Mouse (Mus musculus): ENCODE measurements around the gene Cul5. TPM values are rescaled to one million over a fixed set of nuclear protein-coding genes. Genes with fewer than 3 reads are reported as not detected.

Cul5 gene
- 44.6 and 46.1 TPM in 2 replicates for polyA plus RNA-seq (2014; fragmentation: Nextera tagmentation; extraction: Ambion mirVana)

DNA sequence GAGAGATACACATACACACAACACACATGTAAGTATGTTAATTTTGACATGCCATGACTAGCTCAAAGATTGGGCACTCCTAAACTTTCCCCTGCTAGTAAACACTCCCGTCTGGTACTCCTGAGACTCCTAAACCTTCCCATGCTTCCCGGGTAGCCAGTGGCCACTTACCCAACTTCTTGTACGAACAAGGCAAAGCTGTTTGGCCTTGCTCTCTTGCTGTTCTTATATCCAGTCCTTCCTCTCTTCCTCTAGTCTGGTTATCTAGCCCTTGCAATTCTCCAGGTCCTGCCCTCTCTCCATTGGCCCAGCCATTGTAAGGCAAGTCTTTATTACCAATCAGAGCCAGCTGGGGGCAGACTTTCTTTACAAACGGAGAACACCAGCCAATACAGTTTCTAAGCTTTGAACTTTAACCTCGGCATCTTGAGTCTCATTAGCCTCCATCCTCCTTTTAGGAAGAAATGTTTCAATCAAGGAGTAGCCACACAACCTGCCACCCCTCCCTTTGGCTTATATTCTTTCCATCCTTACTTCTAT is at the start of gene Cul5:
Cul5 (minus strand) TSS at position 335 of the 540 bp plus-strand sequence.
- Histone ChIP-seq H3K9ac (replicated peaks; ENCODE audit: low read length) (no peak within 1 kb of the TSS), H3K4me3 (ENCODE audit: low read depth, low read length) (no peak within 1 kb of the TSS), H3K27ac (replicated peaks; ENCODE audit: low read depth, low read length) (no peak within 1 kb of the TSS), H3K36me3 (replicated peaks; ENCODE audit: control insufficient read depth, insufficient read depth, low read depth, low read length) (no peaks in the 10 kb centered on the region), H3K9me3 (replicated peaks; ENCODE audit: control insufficient read depth, low read length) (no peaks in the 10 kb centered on the region), H3K27me3 (ENCODE audit: control insufficient read depth, insufficient read depth, low read length) (no peaks in the 10 kb centered on the region), H3K4me1 (ENCODE audit: control insufficient read depth, insufficient read depth, low read length) (no peaks in the 10 kb centered on the region), H3K4me2 (ENCODE audit: low read depth, low read length) (no peak within 1 kb of the TSS)
- DNase-seq (ENCODE audit: low spot score), result peak; percentile 43
- 45% methylated on average over 5 of the region's 5 CpGs for WGBS
- no peak for ATAC-seq (replicated peaks; ENCODE audit: insufficient number of reproducible peaks, low FRiP score, low TSS enrichment, low read depth)

DNA sequence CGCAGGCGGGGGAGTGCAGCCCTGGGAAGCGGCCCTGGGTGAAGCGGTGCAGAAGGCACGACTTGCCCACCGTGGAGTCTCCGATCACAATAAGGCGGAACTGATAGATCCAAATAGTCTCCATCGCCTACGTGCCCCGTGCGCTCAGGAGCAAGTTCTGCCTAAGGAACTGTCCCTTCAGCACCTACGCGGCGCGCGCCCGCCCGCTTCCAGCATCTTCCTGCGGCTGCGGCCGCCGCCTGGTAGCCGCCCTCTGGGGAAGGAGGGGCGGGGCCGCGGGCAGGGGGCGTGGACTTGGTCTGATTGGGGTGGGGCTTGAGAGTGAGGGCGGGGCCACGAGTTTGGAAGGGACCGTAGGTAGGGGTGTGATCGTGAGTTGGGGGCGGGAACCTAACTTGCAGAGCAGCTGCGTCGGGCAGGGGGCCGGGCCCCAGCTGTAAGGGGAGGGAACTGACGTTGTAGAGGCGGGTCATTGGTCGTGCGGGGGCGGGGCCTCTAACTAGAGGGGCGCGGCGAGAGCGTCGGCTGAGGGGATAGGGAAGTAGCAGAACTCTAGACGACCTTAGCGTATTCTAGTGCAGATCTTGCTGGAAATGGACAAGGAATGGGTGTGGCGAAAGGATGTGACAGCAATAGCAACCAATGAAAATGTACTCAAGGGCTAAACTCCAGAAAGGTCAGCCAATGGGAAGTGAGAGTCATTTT is 36.3 kb upstream of the Cul5 start, which contains the start of gene Rab39:
Rab39 (minus strand) TSS at position 241 of the 705 bp plus-strand sequence.
- peak; percentile 96 for ATAC-seq (replicated peaks; ENCODE audit: insufficient number of reproducible peaks, low FRiP score, low TSS enrichment, low read depth)
- WGBS, result under 1% methylated on average over 48 of the region's 49 CpGs
- peak within 1 kb of the TSS; percentile 47 for H3K9ac ChIP-seq (replicated peaks; ENCODE audit: low read length)

DNA sequence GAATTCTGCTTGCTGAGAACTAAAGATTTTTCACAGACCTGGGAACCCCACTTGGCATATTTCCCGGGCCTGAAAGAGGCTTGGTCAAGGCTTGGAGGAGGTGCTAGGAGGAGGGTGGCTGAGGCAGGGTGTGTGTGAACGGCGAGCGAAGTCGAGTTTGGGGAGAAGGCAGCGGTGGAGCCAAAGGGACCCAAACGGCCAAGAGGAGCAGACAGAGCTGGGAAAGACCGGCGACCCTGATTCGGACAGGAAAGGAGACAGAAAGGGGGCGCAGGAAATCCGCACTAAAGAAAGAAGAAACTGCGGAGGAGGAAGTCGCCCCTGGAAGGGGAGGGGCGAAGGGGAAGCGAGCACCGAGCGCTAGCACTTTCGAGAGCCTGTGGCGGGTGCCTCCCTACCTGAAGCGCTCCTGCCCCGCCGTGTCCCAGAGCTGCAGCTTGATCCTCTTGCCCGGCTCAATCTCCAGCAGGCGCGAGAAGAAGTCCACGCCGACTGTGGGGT is 35.7 kb upstream of the Cul5 start:
- H3K4me3 ChIP-seq (ENCODE audit: low read depth, low read length), result peak overlapping the region; percentile 52
- ATAC-seq (replicated peaks; ENCODE audit: insufficient number of reproducible peaks, low FRiP score, low TSS enrichment, low read depth) (no peak), DNase-seq (ENCODE audit: low spot score) (peak; percentile 11)
- H3K9me3 ChIP-seq (replicated peaks; ENCODE audit: control insufficient read depth, low read length), result no peaks in the 10 kb centered on the region
- H3K9ac ChIP-seq (replicated peaks; ENCODE audit: low read length), result peak overlapping the region; percentile 47
- H3K36me3 ChIP-seq (replicated peaks; ENCODE audit: control insufficient read depth, insufficient read depth, low read depth, low read length), result no peaks in the 10 kb centered on the region
- no peak overlapping the region for H3K27ac ChIP-seq (replicated peaks; ENCODE audit: low read depth, low read length)
- WGBS, result 1% methylated on average over 28 of the region's 28 CpGs
- H3K4me1 ChIP-seq (ENCODE audit: control insufficient read depth, insufficient read depth, low read length), result no peaks in the 10 kb centered on the region; the same call in 1 of the 2 replicates
- H3K4me2 ChIP-seq (ENCODE audit: low read depth, low read length), result peak overlapping the region; percentile 89
- no peaks in the 10 kb centered on the region for H3K27me3 ChIP-seq (ENCODE audit: control insufficient read depth, insufficient read depth, low read length)

More for the DNA sequence above, 36.3 kb upstream of the Cul5 start, which contains the start of gene Rab39:
- Histone ChIP-seq H3K4me3 (ENCODE audit: low read depth, low read length) (peak within 1 kb of the TSS; percentile 52), H3K36me3 (replicated peaks; ENCODE audit: control insufficient read depth, insufficient read depth, low read depth, low read length) (no peaks in the 10 kb centered on the region), H3K27me3 (ENCODE audit: control insufficient read depth, insufficient read depth, low read length) (no peaks in the 10 kb centered on the region), H3K4me2 (ENCODE audit: low read depth, low read length) (peak within 1 kb of the TSS; percentile 89), H3K4me1 (ENCODE audit: control insufficient read depth, insufficient read depth, low read length) (no peaks in the 10 kb centered on the region; the same call in 1 of the 2 replicates), H3K9me3 (replicated peaks; ENCODE audit: control insufficient read depth, low read length) (no peaks in the 10 kb centered on the region), H3K27ac (replicated peaks; ENCODE audit: low read depth, low read length) (no peak within 1 kb of the TSS)
- DNase-seq (ENCODE audit: low spot score), result peak; percentile 94

DNA sequence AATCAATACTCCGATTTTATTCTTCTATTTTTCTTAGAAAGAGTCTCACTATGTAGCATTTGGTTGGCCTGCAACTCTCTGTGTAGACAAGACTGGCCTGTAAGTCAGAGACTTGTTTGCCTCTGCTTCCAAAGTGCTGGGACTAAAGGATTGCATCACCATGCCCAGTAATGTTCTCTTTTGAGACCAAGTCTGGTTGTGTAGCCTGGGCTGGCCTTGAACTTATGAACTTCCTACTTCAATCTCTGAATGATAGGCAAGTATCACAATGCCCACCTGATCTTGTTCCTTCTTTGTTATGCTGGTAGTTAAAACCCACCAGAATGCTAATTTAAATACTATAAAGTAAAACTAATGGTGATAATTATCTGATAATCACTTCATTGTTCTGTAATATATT is 33.2 kb upstream of the Cul5 start:
- ATAC-seq (replicated peaks; ENCODE audit: insufficient number of reproducible peaks, low FRiP score, low TSS enrichment, low read depth) (no peak), DNase-seq (ENCODE audit: low spot score) (no peak)
- H3K4me1 ChIP-seq (ENCODE audit: control insufficient read depth, insufficient read depth, low read length), result no peaks in the 10 kb centered on the region; the same call in 1 of the 2 replicates
- H3K27ac ChIP-seq (replicated peaks; ENCODE audit: low read depth, low read length), result no peak overlapping the region
- H3K36me3 ChIP-seq (replicated peaks; ENCODE audit: control insufficient read depth, insufficient read depth, low read depth, low read length), result no peaks in the 10 kb centered on the region
- no peak overlapping the region for H3K4me2 ChIP-seq (ENCODE audit: low read depth, low read length)
- H3K9me3 ChIP-seq (replicated peaks; ENCODE audit: control insufficient read depth, low read length), result no peaks in the 10 kb centered on the region
- H3K27me3 ChIP-seq (ENCODE audit: control insufficient read depth, insufficient read depth, low read length), result no peaks in the 10 kb centered on the region
- no peak overlapping the region for H3K4me3 ChIP-seq (ENCODE audit: low read depth, low read length)
- no peak overlapping the region for H3K9ac ChIP-seq (replicated peaks; ENCODE audit: low read length)
- WGBS, result 79% methylated on average over 1 of the region's 1 CpGs

DNA sequence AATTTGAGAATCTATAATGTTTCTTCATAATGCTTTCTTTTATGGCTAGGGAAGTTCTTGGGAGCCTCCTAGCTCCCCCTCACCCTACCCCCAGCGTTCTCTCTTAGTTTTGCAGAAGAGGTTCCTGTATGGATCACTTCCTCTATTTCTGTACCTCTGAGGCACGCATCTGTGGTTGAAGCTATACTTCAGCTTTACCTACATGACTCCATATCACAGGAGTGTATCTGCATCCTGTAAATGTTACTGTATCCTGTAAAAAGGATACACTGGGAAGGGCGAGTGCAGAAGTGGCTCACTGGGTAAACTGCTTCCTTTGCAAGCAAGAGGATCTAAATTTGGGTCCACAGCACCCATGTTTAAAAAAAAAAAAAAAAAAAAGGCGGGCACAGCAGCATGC is 30.7 kb upstream of the Cul5 start:
- ATAC-seq (replicated peaks; ENCODE audit: insufficient number of reproducible peaks, low FRiP score, low TSS enrichment, low read depth), result no peak
- WGBS, result 75% methylated on average over 4 of the region's 4 CpGs

DNA sequence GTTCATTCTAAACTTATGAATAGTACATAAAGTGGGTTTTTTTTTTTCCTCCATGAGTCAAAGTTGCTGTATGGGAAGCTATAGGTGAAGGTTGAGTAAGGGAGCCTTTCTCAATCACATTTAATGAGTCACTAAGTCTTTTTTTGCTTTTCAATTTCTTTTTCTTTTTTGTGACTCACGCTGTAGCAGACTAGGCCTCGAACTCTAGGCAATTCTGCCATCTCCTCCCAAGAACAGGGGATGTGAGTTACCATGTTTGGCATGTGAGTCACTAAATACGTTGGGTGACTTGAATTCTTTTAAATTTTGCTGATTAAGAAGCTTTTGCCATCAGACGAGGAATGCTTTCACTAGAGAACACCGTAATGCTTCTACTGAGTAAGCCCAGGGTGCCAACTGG is 26.0 kb upstream of the Cul5 start:
- Histone ChIP-seq H3K9ac (replicated peaks; ENCODE audit: low read length) (no peak overlapping the region), H3K4me1 (ENCODE audit: control insufficient read depth, insufficient read depth, low read length) (no peaks in the 10 kb centered on the region), H3K4me2 (ENCODE audit: low read depth, low read length) (no peak overlapping the region), H3K27ac (replicated peaks; ENCODE audit: low read depth, low read length) (no peak overlapping the region), H3K9me3 (replicated peaks; ENCODE audit: control insufficient read depth, low read length) (no peaks in the 10 kb centered on the region), H3K36me3 (replicated peaks; ENCODE audit: control insufficient read depth, insufficient read depth, low read depth, low read length) (no peaks in the 10 kb centered on the region), H3K27me3 (ENCODE audit: control insufficient read depth, insufficient read depth, low read length) (no peaks in the 10 kb centered on the region), H3K4me3 (ENCODE audit: low read depth, low read length) (no peak overlapping the region)
- no peak for DNase-seq (ENCODE audit: low spot score)
- no peak for ATAC-seq (replicated peaks; ENCODE audit: insufficient number of reproducible peaks, low FRiP score, low TSS enrichment, low read depth)
- WGBS, result 83% methylated on average over 5 of the region's 5 CpGs

More for the DNA sequence above, 30.7 kb upstream of the Cul5 start:
- Histone ChIP-seq H3K27me3 (ENCODE audit: control insufficient read depth, insufficient read depth, low read length) (no peaks in the 10 kb centered on the region), H3K4me2 (ENCODE audit: low read depth, low read length) (no peak overlapping the region), H3K4me3 (ENCODE audit: low read depth, low read length) (no peak overlapping the region), H3K4me1 (ENCODE audit: control insufficient read depth, insufficient read depth, low read length) (no peaks in the 10 kb centered on the region; the same call in 1 of the 2 replicates), H3K36me3 (replicated peaks; ENCODE audit: control insufficient read depth, insufficient read depth, low read depth, low read length) (no peaks in the 10 kb centered on the region), H3K9me3 (replicated peaks; ENCODE audit: control insufficient read depth, low read length) (no peaks in the 10 kb centered on the region), H3K27ac (replicated peaks; ENCODE audit: low read depth, low read length) (no peak overlapping the region), H3K9ac (replicated peaks; ENCODE audit: low read length) (no peak overlapping the region)
- no peak for DNase-seq (ENCODE audit: low spot score)

DNA sequence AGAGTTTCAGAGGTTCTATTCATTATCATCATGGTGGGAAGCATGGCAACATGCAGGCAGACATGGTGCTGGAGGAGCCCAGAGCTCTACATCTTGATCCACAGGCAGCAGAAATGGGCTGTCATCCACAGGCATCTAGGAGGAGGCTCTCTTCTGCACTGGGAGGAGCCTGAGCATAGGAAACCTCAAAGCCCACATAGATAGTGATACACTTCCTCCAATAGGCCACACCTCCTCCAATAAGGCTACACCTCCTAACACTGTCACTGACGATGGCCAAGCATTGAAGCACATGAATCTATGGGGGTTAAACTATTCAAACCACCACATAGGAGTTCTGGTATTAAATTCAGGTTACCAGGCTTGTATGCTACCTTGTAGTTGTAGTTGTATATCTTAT is 23.9 kb upstream of the Cul5 start:
- Histone ChIP-seq H3K27me3 (ENCODE audit: control insufficient read depth, insufficient read depth, low read length) (no peaks in the 10 kb centered on the region), H3K27ac (replicated peaks; ENCODE audit: low read depth, low read length) (no peak overlapping the region), H3K9me3 (replicated peaks; ENCODE audit: control insufficient read depth, low read length) (no peaks in the 10 kb centered on the region), H3K4me3 (ENCODE audit: low read depth, low read length) (no peak overlapping the region), H3K4me1 (ENCODE audit: control insufficient read depth, insufficient read depth, low read length) (no peaks in the 10 kb centered on the region), H3K4me2 (ENCODE audit: low read depth, low read length) (no peak overlapping the region), H3K9ac (replicated peaks; ENCODE audit: low read length) (no peak overlapping the region), H3K36me3 (replicated peaks; ENCODE audit: control insufficient read depth, insufficient read depth, low read depth, low read length) (no peaks in the 10 kb centered on the region)
- WGBS, result 71% methylated on average over 1 of the region's 1 CpGs
- ATAC-seq (replicated peaks; ENCODE audit: insufficient number of reproducible peaks, low FRiP score, low TSS enrichment, low read depth) (no peak), DNase-seq (ENCODE audit: low spot score) (no peak)
